Mouse (Mus musculus) lung, postnatal 0 days (tissue): ENCODE results near the gene Abhd10. TPM values are rescaled to one million over a fixed set of nuclear protein-coding genes. Genes with fewer than 3 reads are reported as not detected.

Experiments used
- ATAC-seq: fragments of 200-750 bp; cut with Nextera tagmentation; 2 replicates; pipeline ENCODE4 v1.8.0; 2017; ENCODE audit warnings: moderate library complexity
- DNase-seq: peaks from one replicate; pipeline ENCODE4 v3.0.0-alpha.2; 2016; ENCODE audit warnings: low spot score
- H3K27ac ChIP-seq: fragments of 300-500 bp; sonication (generic); 2 replicates; pipeline ENCODE4 v1.5.1; 2014; ENCODE audit warnings: antibody characterized with exemption, mild to moderate bottlenecking, low read length, mixed read lengths
- H3K27me3 ChIP-seq: fragments of 300-500 bp; sonication (generic); replicated peaks from 2 replicates; pipeline ENCODE4 v1.6.1; 2014; ENCODE audit warnings: low read length, mixed read lengths; ENCODE audit not compliant: insufficient read depth
- H3K36me3 ChIP-seq: fragments of 300-500 bp; sonication (generic); 2 replicates; pipeline ENCODE4 v1.6.1; 2014; ENCODE audit warnings: low read length, mixed read lengths; ENCODE audit not compliant: insufficient read depth
- H3K4me1 ChIP-seq: fragments of 300-500 bp; sonication (generic); 2 replicates; pipeline ENCODE4 v1.6.1; 2014; ENCODE audit warnings: antibody characterized with exemption, low read depth, low read length, mixed read lengths; ENCODE audit not compliant: insufficient read depth
- H3K4me2 ChIP-seq: fragments of 300-500 bp; sonication (generic); replicated peaks from 2 replicates; pipeline ENCODE4 v1.6.1; 2014; ENCODE audit warnings: low read depth, mild to moderate bottlenecking, low read length, moderate library complexity, mixed read lengths
- H3K4me3 ChIP-seq: fragments of 300-500 bp; sonication (generic); 2 replicates; pipeline ENCODE4 v1.5.1; 2014; ENCODE audit warnings: low read depth, low read length
- H3K9ac ChIP-seq: fragments of 300-500 bp; sonication (generic); replicated peaks from 2 replicates; pipeline ENCODE4 v1.6.1; 2014; ENCODE audit warnings: low read depth, mild to moderate bottlenecking
- H3K9me3 ChIP-seq: fragments of 300-500 bp; sonication (generic); 2 replicates; pipeline ENCODE4 v1.6.1; 2016; ENCODE audit warnings: low read length, mixed read lengths
- CTCF ChIP-seq: IDR thresholded peaks from 2 replicates; pipeline ENCODE4 v1.5.1; 2016; ENCODE audit warnings: antibody characterized with exemption, mild to moderate bottlenecking
- EP300 ChIP-seq: IDR thresholded peaks from 2 replicates; pipeline ENCODE4 v1.6.1; 2016; ENCODE audit warnings: antibody characterized with exemption, mild to moderate bottlenecking, control low read depth
- WGBS: fragments of 180-500 bp; shearing (Covaris S2); extraction: QIAGEN DNeasy Blood & Tissue Kit; methylation state at CpG from one replicate; pipeline ENCODE4 v1.1.7; 2014; 5-methylcytosine and 5-hydroxymethylcytosine counted together
- polyA plus RNA-seq: library from polyadenylated mRNA; unstranded; fragments of >200 nt; fragmentation: Nextera tagmentation; extraction: Ambion mirVana; gene quantifications from 2 replicates; pipeline ENCODE4 v1.2.1, GENCODE M21; 2015

The Abhd10 gene
- polyA plus RNA-seq, 1 experiment from 2014 or later: 21.7 TPM

DNA sequence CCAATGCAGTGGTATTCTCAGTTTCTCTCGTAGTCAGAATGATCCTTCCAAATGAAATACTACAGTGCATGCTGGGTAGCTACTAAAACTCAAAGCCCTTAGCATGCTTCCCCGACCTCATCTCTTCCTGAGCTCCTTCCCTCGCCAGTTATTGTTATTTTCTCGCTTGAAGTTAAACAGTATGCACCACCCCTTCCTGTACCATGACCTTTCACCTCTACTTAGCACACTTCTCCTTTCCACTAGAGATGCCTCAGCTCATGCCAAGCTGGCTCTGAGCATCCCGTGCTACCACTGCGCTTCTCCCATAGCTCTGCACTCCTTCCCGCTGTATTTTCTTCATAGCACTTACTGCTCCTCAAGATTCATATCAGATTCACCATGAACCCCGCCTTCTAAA lies 4.9 kb downstream of the Abhd10 start:
- no peak for DNase-seq
- H3K4me3 ChIP-seq: no peak overlapping the region
- ATAC-seq: no peak
- no peaks in the 10 kb centered on the region for H3K27me3 ChIP-seq
- no peaks in the 10 kb centered on the region for H3K4me1 ChIP-seq
- H3K9me3 ChIP-seq: no peaks in the 10 kb centered on the region
- H3K9ac ChIP-seq: no peak overlapping the region
- TF ChIP-seq EP300 (no peak), CTCF (no peak)
- H3K36me3 ChIP-seq: peaks cover 18% of the 10 kb centered on the region; the same call in 1 of the 2 replicates
- WGBS: 74% methylated on average over 8 of the region's 8 CpGs
- H3K27ac ChIP-seq: no peak overlapping the region
- no peak overlapping the region for H3K4me2 ChIP-seq

DNA sequence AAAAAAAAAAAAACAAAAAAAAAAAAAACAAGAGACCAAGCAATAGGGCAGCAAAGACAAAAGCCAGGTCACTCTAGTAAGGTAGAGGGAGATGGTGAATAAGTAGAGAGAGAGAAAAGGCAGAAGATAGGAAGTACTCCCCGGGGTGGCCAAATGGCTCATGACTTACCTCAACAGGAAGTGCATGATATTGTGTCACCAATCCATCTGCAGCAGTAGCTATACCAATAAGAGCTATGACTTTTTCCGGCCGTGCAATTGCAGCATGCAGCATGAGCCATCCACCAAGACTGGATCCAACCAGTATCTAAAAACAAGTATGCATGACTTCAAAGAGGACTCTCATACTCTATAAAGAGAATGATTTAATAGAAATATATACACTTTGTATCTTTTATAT lies 6.0 kb downstream of the Abhd10 start:
- no peak overlapping the region for H3K27ac ChIP-seq
- no peak overlapping the region for H3K4me3 ChIP-seq
- no peaks in the 10 kb centered on the region for H3K9me3 ChIP-seq
- TF ChIP-seq EP300 (no peak), CTCF (no peak)
- H3K4me1 ChIP-seq: no peaks in the 10 kb centered on the region
- DNase-seq (no peak), ATAC-seq (no peak)
- 81% methylated on average over 3 of the region's 3 CpGs for WGBS
- H3K27me3 ChIP-seq: no peaks in the 10 kb centered on the region
- H3K4me2 ChIP-seq: no peak overlapping the region
- no peak overlapping the region for H3K9ac ChIP-seq
- H3K36me3 ChIP-seq: peaks cover 22% of the 10 kb centered on the region; the same call in 1 of the 2 replicates

DNA sequence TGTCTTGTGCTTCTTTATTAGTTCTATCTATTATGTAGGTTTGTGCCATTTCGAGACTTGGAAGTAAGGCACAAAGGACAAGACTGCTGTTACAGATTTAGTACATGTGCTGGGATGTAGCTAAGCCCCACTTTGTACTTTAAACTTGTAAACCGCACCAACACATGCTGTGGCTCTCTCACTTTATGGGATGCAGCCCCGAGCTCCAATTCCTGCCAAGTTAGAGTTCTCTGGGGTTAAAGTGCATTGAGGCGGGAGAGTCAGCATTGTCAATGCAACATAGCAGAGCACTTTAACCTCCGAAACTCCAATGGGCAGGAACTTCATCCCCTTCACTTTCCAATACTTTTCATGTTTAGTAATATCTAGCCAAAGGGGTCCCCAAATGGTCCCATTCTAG lies 13.6 kb downstream of the Abhd10 start:
- Histone ChIP-seq H3K4me3 (no peak overlapping the region), H3K4me1 (no peaks in the 10 kb centered on the region; the same call in 1 of the 2 replicates), H3K36me3 (0 out of 2 replicates have a peak, but pooled peaks cover 11% of the 10 kb centered on the region), H3K27me3 (no peaks in the 10 kb centered on the region), H3K9ac (no peak overlapping the region), H3K4me2 (no peak overlapping the region), H3K9me3 (no peaks in the 10 kb centered on the region), H3K27ac (no peak overlapping the region)
- DNase-seq: no peak
- WGBS: 82% methylated on average over 5 of the region's 5 CpGs
- TF ChIP-seq CTCF (no peak), EP300 (no peak)
- no peak for ATAC-seq

DNA sequence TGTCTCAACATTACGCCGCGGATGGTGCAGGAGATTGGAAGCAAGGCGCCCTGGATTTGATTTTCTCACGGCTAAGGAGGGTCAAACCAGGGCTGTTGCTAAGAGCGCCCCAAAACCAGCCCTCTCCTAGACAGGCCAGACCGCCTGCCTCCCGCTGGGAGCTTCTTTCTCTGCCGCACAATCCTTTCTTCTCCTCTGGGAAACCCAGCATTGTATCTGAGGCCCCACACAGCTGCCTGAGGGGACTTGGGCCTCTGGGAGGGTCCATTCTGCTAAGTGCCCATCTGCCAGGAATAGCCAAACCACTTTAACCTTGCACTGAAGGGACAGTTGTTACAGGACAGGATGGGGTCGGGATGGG lies 18.0 kb downstream of the Abhd10 start:
- Histone ChIP-seq H3K27ac (no peak overlapping the region), H3K4me2 (peak overlapping the region; percentile 70), H3K36me3 (no peaks in the 10 kb centered on the region), H3K27me3 (no peaks in the 10 kb centered on the region), H3K9me3 (no peaks in the 10 kb centered on the region), H3K4me1 (no peaks in the 10 kb centered on the region; the same call in 1 of the 2 replicates), H3K4me3 (peak overlapping the region; percentile 28), H3K9ac (no peak overlapping the region)
- no peak for DNase-seq
- ATAC-seq: no peak
- no peak for TF ChIP-seq CTCF
- no peak for TF ChIP-seq EP300
- 5% methylated on average over 10 of the region's 10 CpGs for WGBS

DNA sequence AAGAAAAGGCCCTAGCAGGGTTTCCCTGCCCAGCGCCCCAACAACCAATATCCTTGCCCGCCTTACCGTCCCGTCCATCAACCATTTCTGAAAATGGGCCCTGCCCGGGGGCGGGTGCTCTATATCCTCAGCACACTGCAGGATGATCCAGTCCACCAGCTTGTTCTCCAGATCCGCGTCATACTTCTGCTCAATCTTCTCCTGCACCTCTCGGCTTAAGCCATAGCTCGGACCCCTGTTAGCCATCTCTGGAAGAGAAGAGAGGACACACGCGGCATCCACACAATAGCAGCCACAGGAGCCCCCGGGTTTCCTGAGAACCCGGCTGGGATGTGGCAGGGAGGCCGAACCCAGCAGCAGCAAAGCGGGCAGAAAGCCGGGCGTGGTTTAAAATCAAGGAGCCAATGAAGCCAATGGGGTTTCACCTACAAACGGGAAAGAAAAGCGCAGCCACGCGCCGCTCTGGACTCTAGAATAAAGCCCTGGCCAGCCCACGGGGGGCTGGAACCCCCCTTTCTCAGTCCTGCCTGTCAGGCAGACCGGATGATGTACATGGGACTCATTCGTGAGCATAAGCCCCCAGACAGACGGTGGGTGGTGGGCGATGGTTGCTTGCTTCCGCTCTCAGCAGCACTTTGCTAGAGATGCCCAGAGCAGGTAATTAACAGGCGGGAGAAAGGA lies 18.6 kb downstream of the Abhd10 start, which contains the start of gene Tagln3:
Gene Tagln3 (minus strand): TSS at position 548 of the 681 bp plus-strand sequence.
- Histone ChIP-seq H3K4me2 (peak within 1 kb of the TSS; percentile 70), H3K27ac (no peak within 1 kb of the TSS), H3K9ac (no peak within 1 kb of the TSS), H3K27me3 (no peaks in the 10 kb centered on the region), H3K4me1 (no peaks in the 10 kb centered on the region; the same call in 1 of the 2 replicates), H3K4me3 (peak within 1 kb of the TSS; percentile 28), H3K9me3 (no peaks in the 10 kb centered on the region), H3K36me3 (no peaks in the 10 kb centered on the region)
- peak; percentile 19 for DNase-seq
- TF ChIP-seq CTCF (no peak), EP300 (no peak)
- peak; percentile 33; the same call in 1 of the 2 replicates for ATAC-seq
- WGBS: under 1% methylated on average over 30 of the region's 30 CpGs

DNA sequence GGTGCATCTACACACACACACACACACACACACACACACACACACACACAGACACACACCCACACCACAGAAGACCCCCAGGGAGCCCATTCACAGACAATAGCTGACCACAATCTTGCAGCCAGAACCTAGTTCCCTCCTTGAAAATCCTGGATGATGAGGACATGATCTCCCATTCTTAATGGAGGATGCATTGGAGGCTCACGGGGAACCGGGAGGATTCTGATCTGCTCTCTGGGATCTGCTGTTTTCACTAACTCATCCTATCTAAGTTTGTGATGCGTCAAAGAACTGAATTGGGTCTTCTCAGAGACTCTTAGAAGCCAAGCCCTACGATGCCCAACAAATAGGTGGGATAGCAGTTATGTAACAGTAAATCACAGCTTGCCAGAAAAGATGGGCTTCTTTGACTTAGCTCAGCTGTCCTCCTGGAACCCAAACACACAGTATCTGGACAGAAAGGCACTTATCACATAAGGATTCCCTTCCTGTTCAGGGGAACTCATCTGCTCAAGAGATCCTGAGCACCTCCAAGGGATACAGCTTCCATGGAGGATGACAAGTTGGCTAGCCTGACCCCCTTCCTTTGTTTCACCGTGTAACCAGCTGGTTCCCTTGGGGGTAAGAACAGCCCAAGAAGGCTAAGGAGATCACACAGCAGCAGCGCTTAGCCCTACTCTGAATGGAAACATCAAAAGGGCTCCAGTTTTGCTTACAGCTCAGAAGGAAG lies 19.4 kb downstream of the Abhd10 start:
- no peaks in the 10 kb centered on the region for H3K9me3 ChIP-seq
- H3K27me3 ChIP-seq: no peaks in the 10 kb centered on the region
- H3K27ac ChIP-seq: no peak overlapping the region
- no peak for ATAC-seq
- H3K4me2 ChIP-seq: no peak overlapping the region
- no peak for DNase-seq
- no peak overlapping the region for H3K4me3 ChIP-seq
- H3K4me1 ChIP-seq: no peaks in the 10 kb centered on the region; the same call in 1 of the 2 replicates
- H3K9ac ChIP-seq: no peak overlapping the region
- no peaks in the 10 kb centered on the region for H3K36me3 ChIP-seq
- TF ChIP-seq CTCF (no peak), EP300 (no peak)
- 68% methylated on average over 6 of the region's 6 CpGs for whole genome bisulfite sequencing
